Mouse (Mus musculus) liver, embryonic 15.5 days (tissue): ENCODE data around the gene Ppp3cb. TPM values are rescaled to one million over a fixed set of nuclear protein-coding genes. Genes with fewer than 3 reads are reported as not detected.

Source experiments
- polyA plus RNA-seq: library from polyadenylated mRNA; unstranded; fragments of >200 nt; fragmentation: Nextera tagmentation; extraction: Ambion mirVana; gene quantifications from 2 replicates; pipeline ENCODE4 v1.2.1, GENCODE M21; 2015

The Ppp3cb gene
- polyA plus RNA-seq, 1 experiment from 2014 or later = 18.2 TPM

Other genes with a start within 250 kb of the Ppp3cb start
- 25.3 and 26.8 TPM in 2 replicates for gene Ecd, start 198.5 kb downstream of the Ppp3cb start, polyA plus RNA-seq
- 7.5 and 8.5 TPM in 2 replicates for gene Fam149b, start 198.4 kb downstream of the Ppp3cb start, polyA plus RNA-seq
- 111 and 114 TPM in 2 replicates for gene Dnajc9, start 157.7 kb downstream of the Ppp3cb start, polyA plus RNA-seq
- gene Mrps16, start 152.9 kb downstream of the Ppp3cb start, polyA plus RNA-seq = 42.7 and 48.3 TPM in 2 replicates
- gene Cfap70, start 94.3 kb downstream of the Ppp3cb start, polyA plus RNA-seq = not detected in 2 replicates
- 41.2 and 41.5 TPM in 2 replicates for gene Anxa7, start 66.4 kb downstream of the Ppp3cb start, polyA plus RNA-seq
- 0.44 and 0.48 TPM in 2 replicates for gene Mss51, start 49.7 kb downstream of the Ppp3cb start, polyA plus RNA-seq
- gene Usp54, start 94.5 kb upstream of the Ppp3cb start, polyA plus RNA-seq = 0.77 and 0.78 TPM in 2 replicates
- gene Myoz1, start 110.0 kb upstream of the Ppp3cb start, polyA plus RNA-seq = 2.8 and 4.4 TPM in 2 replicates
- 0.68 and 1.3 TPM in 2 replicates for gene Synpo2l, start 121.8 kb upstream of the Ppp3cb start, polyA plus RNA-seq
- gene Sec24c, start 127.7 kb upstream of the Ppp3cb start, polyA plus RNA-seq = 35.3 and 40.6 TPM in 2 replicates
- 6.3 and 7.3 TPM in 2 replicates for gene Fut11, start 148.4 kb upstream of the Ppp3cb start, polyA plus RNA-seq
- gene Chchd1, start 156.4 kb upstream of the Ppp3cb start, polyA plus RNA-seq = 70.8 and 89.3 TPM in 2 replicates
- 5.0 and 5.8 TPM in 2 replicates for gene Zswim8, start 161.0 kb upstream of the Ppp3cb start, polyA plus RNA-seq
- 16.3 and 17.5 TPM in 2 replicates for gene Ndst2, start 188.0 kb upstream of the Ppp3cb start, polyA plus RNA-seq
- gene Camk2g, start 247.5 kb upstream of the Ppp3cb start, polyA plus RNA-seq = 5.6 and 5.7 TPM in 2 replicates